Mouse (Mus musculus): ENCODE measurements at regions not wholly inside any gene's neighbourhood (a gene's known extent, or its start where the extent isn't known, plus 50 kb on each side); places are given as distances from the start of the nearest gene placed in this dataset.

GRCm38 (mm10) chr3:107823177-107823576, 53.9 kb upstream of the Eps8l3 start:
- peak; percentile 90 for DNase-seq (ENCODE audit: extremely low read depth)
- H3K4me3 ChIP-seq (replicated peaks in 1 of 3; ENCODE audit: low read depth in 2 of 3, low read length in 2 of 3, poor library complexity in 1 of 3): no peak overlapping the region
- dilution Hi-C loops (cut with MboI; ENCODE audit: extremely low pct_ligation_motif_present, extremely low pct_unique_long_range_greater_than_20kb, low sequenced_read_pairs): no loop called here

GRCm38 (mm10) chr3:107822499-107822898, 54.5 kb upstream of the Eps8l3 start:
- Histone ChIP-seq H3K9ac (ENCODE audit: insufficient read depth, low read depth) (no peak overlapping the region), H3K4me3 (replicated peaks in 1 of 3; ENCODE audit: low read depth in 2 of 3, low read length in 2 of 3, poor library complexity in 1 of 3) (no peak overlapping the region), H3K27ac (ENCODE audit: insufficient read depth, low read depth) (peak overlapping the region; percentile 31), H3K27me3 (replicated peaks) (no peaks in the 10 kb centered on the region), H3K36me3 (replicated peaks in 1 of 2; ENCODE audit: control insufficient read depth in 1 of 2, insufficient read depth in 1 of 2, low read length in 1 of 2) (no peaks in the 10 kb centered on the region), H3K79me2 (replicated peaks; ENCODE audit: control insufficient read depth, extremely low read depth, insufficient read depth, poor library complexity, severe bottlenecking) (no peaks in the 10 kb centered on the region), H3K4me2 (ENCODE audit: insufficient read depth, low read depth, poor library complexity, severe bottlenecking) (no peak overlapping the region), H3K4me1 (ENCODE audit: control insufficient read depth in 1 of 2, insufficient read depth in 2 of 2) (peaks cover 24 to 73% of the 10 kb centered on the region in 2 experiments), H3K9me3 (replicated peaks; ENCODE audit: low read length) (no peaks in the 10 kb centered on the region)
- peak; percentile 71 for DNase-seq (ENCODE audit: extremely low read depth)
- in situ Hi-C loops (cut with MboI; ENCODE audit: low pct_ligation_motif_present, low pct_unique_long_range_greater_than_20kb, low sequenced_read_pairs) (no loop called here), dilution Hi-C loops (cut with MboI; ENCODE audit: extremely low pct_ligation_motif_present, extremely low pct_unique_long_range_greater_than_20kb, low sequenced_read_pairs) (no loop called here)
- peak; percentile 58; the same call in 1 of the 2 replicates for TF ChIP-seq ELF1 (IDR thresholded peaks at IDR 0.05; ENCODE audit: low read depth, low read length)
- no peak for TF ChIP-seq MAZ (IDR thresholded peaks at IDR 0.05; ENCODE audit: low read depth, low read length)
- peak; percentile 72 for TF ChIP-seq JUN (IDR thresholded peaks at IDR 0.05; ENCODE audit: insufficient read depth, low read depth, low read length)
- TF ChIP-seq SMC3 (IDR thresholded peaks at IDR 0.05; ENCODE audit: low read depth, low read length): no peak
- peak; percentile 35; the same call in 1 of the 2 replicates for TF ChIP-seq TBP (conservative IDR thresholded peaks at IDR 0.05; ENCODE audit: low read depth, low read length)
- no peak for TF ChIP-seq GABPA (IDR thresholded peaks at IDR 0.05; ENCODE audit: insufficient replicate concordance, low read depth, low read length)
- no peak for TF ChIP-seq RCOR1 (conservative IDR thresholded peaks at IDR 0.05; ENCODE audit: low read depth, low read length)
- peak; percentile 85 for TF ChIP-seq ETS1 (conservative IDR thresholded peaks at IDR 0.05; ENCODE audit: low read depth, low read length)
- peak; percentile 87 for TF ChIP-seq EP300 (IDR thresholded peaks at IDR 0.05; ENCODE audit: low read length)
- peak; percentile 66; the same call in 1 of the 2 replicates for TF ChIP-seq MAFK (IDR thresholded peaks at IDR 0.05; ENCODE audit: insufficient replicate concordance, low read length)
- no peak for TF ChIP-seq CTCF (conservative IDR thresholded peaks at IDR 0.05 in 1 of 2, IDR thresholded peaks at IDR 0.05 in 1 of 2; ENCODE audit: low read depth in 2 of 2, low read length in 2 of 2)
- no peak for TF ChIP-seq KAT2A (IDR thresholded peaks at IDR 0.05; ENCODE audit: insufficient replicate concordance, low read length)
- peak; percentile 90 for TF ChIP-seq MYC (IDR thresholded peaks at IDR 0.05; ENCODE audit: low read depth, low read length)
- TF ChIP-seq HCFC1 (IDR thresholded peaks at IDR 0.05; ENCODE audit: low read depth, low read length): no peak
- TF ChIP-seq ZNF384 (IDR thresholded peaks at IDR 0.05; ENCODE audit: low read depth, low read length): peak; percentile 59
- TF ChIP-seq IRF4 (IDR thresholded peaks at IDR 0.05; ENCODE audit: low read depth, low read length): peak; percentile 91
- TF ChIP-seq NELFE (IDR thresholded peaks at IDR 0.05; ENCODE audit: low read depth, low read length): no peak
- TF ChIP-seq MEF2A (IDR thresholded peaks at IDR 0.05; ENCODE audit: borderline replicate concordance, low read depth, low read length): 0 out of 2 replicates have a peak, but pooled peaks have one; percentile 40

More at GRCm38 (mm10) chr3:107823177-107823576, 53.9 kb upstream of the Eps8l3 start:
- Histone ChIP-seq H3K4me2 (ENCODE audit: insufficient read depth, low read depth, poor library complexity, severe bottlenecking) (no peak overlapping the region), H3K27ac (ENCODE audit: insufficient read depth, low read depth) (peak overlapping the region; percentile 40), H3K36me3 (replicated peaks in 1 of 2; ENCODE audit: control insufficient read depth in 1 of 2, insufficient read depth in 1 of 2, low read length in 1 of 2) (no peaks in the 10 kb centered on the region), H3K9me3 (replicated peaks; ENCODE audit: low read length) (no peaks in the 10 kb centered on the region), H3K27me3 (replicated peaks) (no peaks in the 10 kb centered on the region), H3K79me2 (replicated peaks; ENCODE audit: control insufficient read depth, extremely low read depth, insufficient read depth, poor library complexity, severe bottlenecking) (no peaks in the 10 kb centered on the region), H3K9ac (ENCODE audit: insufficient read depth, low read depth) (no peak overlapping the region), H3K4me1 (ENCODE audit: control insufficient read depth in 1 of 2, insufficient read depth in 2 of 2) (peaks cover 25 to 73% of the 10 kb centered on the region in 2 experiments)
- in situ Hi-C loops (cut with MboI; ENCODE audit: low pct_ligation_motif_present, low pct_unique_long_range_greater_than_20kb, low sequenced_read_pairs): no loop called here
- no peak for TF ChIP-seq CTCF (conservative IDR thresholded peaks at IDR 0.05 in 1 of 2, IDR thresholded peaks at IDR 0.05 in 1 of 2; ENCODE audit: low read depth in 2 of 2, low read length in 2 of 2)
- TF ChIP-seq CHD2 (IDR thresholded peaks at IDR 0.05; ENCODE audit: low read length): no peak
- peak; percentile 33 for TF ChIP-seq GABPA (IDR thresholded peaks at IDR 0.05; ENCODE audit: insufficient replicate concordance, low read depth, low read length)
- no peak for TF ChIP-seq CHD1 (IDR thresholded peaks at IDR 0.05; ENCODE audit: low read depth, low read length)
- no peak for TF ChIP-seq MXI1 (IDR thresholded peaks at IDR 0.05; ENCODE audit: low read depth, low read length)
- 0 out of 2 replicates have a peak, but pooled peaks have one; percentile 34 for TF ChIP-seq EP300 (IDR thresholded peaks at IDR 0.05; ENCODE audit: low read length)
- no peak for TF ChIP-seq MEF2A (IDR thresholded peaks at IDR 0.05; ENCODE audit: borderline replicate concordance, low read depth, low read length)
- peak; percentile 100 for TF ChIP-seq MAFK (IDR thresholded peaks at IDR 0.05; ENCODE audit: insufficient replicate concordance, low read length)
- no peak for TF ChIP-seq UBTF (IDR thresholded peaks at IDR 0.05; ENCODE audit: low read depth, low read length)
- peak; percentile 98 for TF ChIP-seq ETS1 (conservative IDR thresholded peaks at IDR 0.05; ENCODE audit: low read depth, low read length)
- TF ChIP-seq RAD21 (IDR thresholded peaks at IDR 0.05; ENCODE audit: low read depth, low read length): no peak
- TF ChIP-seq ZMIZ1 (IDR thresholded peaks at IDR 0.05; ENCODE audit: low read depth, low read length): no peak
- no peak for TF ChIP-seq USF2 (conservative IDR thresholded peaks at IDR 0.05; ENCODE audit: low read depth, low read length)
- no peak for TF ChIP-seq USF1 (IDR thresholded peaks at IDR 0.05; ENCODE audit: low read depth, low read length)
- no peak for TF ChIP-seq TBP (conservative IDR thresholded peaks at IDR 0.05; ENCODE audit: low read depth, low read length)
- no peak for TF ChIP-seq POLR2A (IDR thresholded peaks at IDR 0.05; ENCODE audit: low read depth, low read length)
- TF ChIP-seq MAZ (IDR thresholded peaks at IDR 0.05; ENCODE audit: low read depth, low read length): no peak
- TF ChIP-seq KAT2A (IDR thresholded peaks at IDR 0.05; ENCODE audit: insufficient replicate concordance, low read length): no peak
- TF ChIP-seq PAX5 (IDR thresholded peaks at IDR 0.05; ENCODE audit: low read length): no peak
- no peak; the same call in 1 of the 2 replicates for TF ChIP-seq MAX (IDR thresholded peaks at IDR 0.05; ENCODE audit: low read length)
- TF ChIP-seq NELFE (IDR thresholded peaks at IDR 0.05; ENCODE audit: low read depth, low read length): no peak
- no peak for TF ChIP-seq ZC3H11A (IDR thresholded peaks at IDR 0.05; ENCODE audit: low read depth, low read length)
- TF ChIP-seq JUN (IDR thresholded peaks at IDR 0.05; ENCODE audit: insufficient read depth, low read depth, low read length): peak; percentile 50
- TF ChIP-seq IRF4 (IDR thresholded peaks at IDR 0.05; ENCODE audit: low read depth, low read length): no peak
- no peak for TF ChIP-seq MYC (IDR thresholded peaks at IDR 0.05; ENCODE audit: low read depth, low read length)
- no peak; the same call in 1 of the 2 replicates for TF ChIP-seq SIN3A (IDR thresholded peaks at IDR 0.05; ENCODE audit: low read length)
- no peak for TF ChIP-seq ZKSCAN1 (IDR thresholded peaks at IDR 0.05; ENCODE audit: borderline replicate concordance, low read depth, low read length)
- TF ChIP-seq RCOR1 (conservative IDR thresholded peaks at IDR 0.05; ENCODE audit: low read depth, low read length): no peak
- TF ChIP-seq ELF1 (IDR thresholded peaks at IDR 0.05; ENCODE audit: low read depth, low read length): no peak
- no peak for TF ChIP-seq ZNF384 (IDR thresholded peaks at IDR 0.05; ENCODE audit: low read depth, low read length)
- TF ChIP-seq TCF12 (IDR thresholded peaks at IDR 0.05; ENCODE audit: low read depth, low read length): no peak
- 0 out of 2 replicates have a peak, but pooled peaks have one; percentile 17 for TF ChIP-seq BHLHE40 (IDR thresholded peaks at IDR 0.05; ENCODE audit: low read depth, low read length)
- TF ChIP-seq NRF1 (IDR thresholded peaks at IDR 0.05; ENCODE audit: low read depth, low read length): no peak; the same call in 1 of the 2 replicates
- TF ChIP-seq POLR2AphosphoS2 (IDR thresholded peaks at IDR 0.05; ENCODE audit: low read depth, low read length): no peak
- peak; percentile 44; the same call in 1 of the 2 replicates for TF ChIP-seq JUND (conservative IDR thresholded peaks at IDR 0.05; ENCODE audit: low read depth, low read length)
- no peak for TF ChIP-seq SMC3 (IDR thresholded peaks at IDR 0.05; ENCODE audit: low read depth, low read length)
- TF ChIP-seq E2F4 (IDR thresholded peaks at IDR 0.05; ENCODE audit: insufficient replicate concordance, low read depth, low read length): no peak
- no peak for TF ChIP-seq HCFC1 (IDR thresholded peaks at IDR 0.05; ENCODE audit: low read depth, low read length)
